Mouse (Mus musculus) MN1 (cell line): ENCODE measurements around the gene Fhit.
A peak's percentile ranks its signal among the peaks of the same experiment; 100 is the strongest.

ENCODE experiments used
- DNase-seq: peaks from one replicate; pipeline ENCODE4 v3.0.0-alpha.2; 2016; ENCODE audit warnings: low spot score

Gene Fhit

DNA sequence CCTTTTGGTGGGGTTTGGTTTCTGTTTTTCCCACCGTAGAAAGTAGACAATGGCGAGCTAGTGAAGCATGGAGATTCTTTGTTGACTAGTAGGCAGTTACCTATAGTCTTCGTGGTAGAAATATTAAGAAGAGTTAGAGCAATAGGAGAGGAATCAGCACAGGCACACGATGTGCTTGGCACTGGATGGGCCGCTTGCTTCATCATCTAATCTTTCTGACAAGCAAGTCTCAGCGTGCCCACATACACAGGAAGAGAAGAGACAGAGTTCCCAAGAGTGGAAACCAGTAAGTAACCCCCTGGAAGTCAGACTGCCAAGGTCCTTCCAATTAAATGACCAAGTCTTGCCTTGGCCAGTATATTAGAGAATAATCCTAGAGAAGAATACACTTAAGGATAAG lies 797.6 kb downstream of the Fhit start:
- no peak for DNase-seq

DNA sequence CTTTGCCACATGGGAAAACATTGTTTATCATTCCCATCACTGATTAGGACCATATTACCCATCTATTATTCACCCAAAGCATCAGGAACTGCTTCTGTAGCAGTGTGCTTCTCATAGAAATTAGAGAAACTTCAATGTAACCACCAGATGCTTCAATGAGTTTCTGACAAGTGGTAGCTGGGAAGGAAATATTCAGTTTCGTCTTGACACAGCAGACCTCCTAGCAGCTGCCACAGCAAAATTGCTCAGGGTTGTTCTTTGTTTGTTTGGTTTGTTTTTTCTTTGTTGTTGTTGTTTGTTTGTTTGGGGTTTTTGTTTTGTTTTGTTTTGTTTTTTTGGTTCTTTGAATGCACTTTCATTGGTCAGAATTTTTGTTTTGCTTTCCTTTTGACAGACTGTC lies 798.5 kb downstream of the Fhit start:
- DNase-seq: no peak

GRCm38 (mm10) chr14:10345905-10346304 lies 815.9 kb downstream of the Fhit start:
- no peak for DNase-seq

GRCm38 (mm10) chr14:10344064-10344463 lies 817.8 kb downstream of the Fhit start:
- DNase-seq: no peak

DNA sequence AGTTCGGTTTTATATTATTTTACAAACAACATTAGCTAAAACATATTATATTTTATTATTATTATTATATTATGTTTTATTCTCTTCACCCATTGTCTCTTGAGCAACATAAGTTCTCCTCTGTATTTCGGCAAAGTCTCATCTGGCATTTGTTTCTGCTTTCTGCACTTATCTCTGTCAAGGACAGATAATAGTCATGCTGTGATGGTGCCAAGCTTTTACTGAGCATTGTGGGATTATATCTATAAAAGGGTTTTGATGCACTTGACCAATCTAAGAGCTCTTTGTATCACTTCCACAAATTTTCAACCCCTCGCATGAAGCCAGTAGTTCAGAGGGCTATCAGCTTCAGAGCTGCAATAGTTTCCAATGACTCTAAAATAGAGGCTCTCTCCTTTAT lies 845.1 kb downstream of the Fhit start:
- DNase-seq: no peak

DNA sequence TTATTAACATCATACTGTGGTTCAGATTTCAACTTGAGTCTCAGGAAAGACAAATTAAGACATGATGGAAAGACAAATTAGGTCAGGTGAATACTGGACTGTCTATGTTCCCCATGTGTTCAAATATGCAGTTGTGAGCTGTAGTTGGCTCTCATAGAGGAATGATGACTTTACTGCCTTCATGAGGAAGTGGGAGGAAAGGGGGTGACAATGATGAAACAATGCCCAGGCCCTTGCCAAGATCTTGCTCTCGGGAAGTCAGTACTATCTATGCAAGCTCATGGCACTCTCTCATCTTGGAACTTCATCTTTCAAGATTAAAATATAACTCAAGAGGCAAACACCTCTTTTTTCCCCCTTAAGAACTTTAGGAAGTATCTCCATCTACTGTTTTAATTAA lies 849.6 kb downstream of the Fhit start:
- DNase-seq: no peak

GRCm38 (mm10) chr14:10305286-10305685 lies 856.5 kb downstream of the Fhit start:
- DNase-seq: peak; percentile 13

GRCm38 (mm10) chr14:10301497-10301896 lies 860.3 kb downstream of the Fhit start:
- DNase-seq: no peak

DNA sequence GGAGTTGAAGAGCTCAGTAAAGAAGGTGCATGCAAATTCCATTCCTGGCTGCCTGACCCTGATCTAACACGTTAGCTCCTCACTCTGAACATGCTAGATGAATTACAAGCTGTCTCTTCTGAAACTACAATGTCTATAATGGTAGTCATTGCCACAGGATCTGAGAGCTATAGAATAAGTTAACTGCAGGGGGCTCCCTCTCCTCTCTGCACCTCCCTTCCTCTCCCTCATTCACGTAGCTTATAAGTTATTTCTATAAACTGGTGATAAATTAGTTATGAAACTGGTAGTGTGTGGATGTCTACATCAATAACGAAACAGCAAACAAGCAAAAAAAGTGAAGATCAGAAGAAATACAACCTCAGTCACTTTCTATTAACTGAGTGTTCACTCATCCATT lies 860.9 kb downstream of the Fhit start:
- DNase-seq: no peak

GRCm38 (mm10) chr14:10299030-10299429 lies 862.8 kb downstream of the Fhit start:
- DNase-seq: no peak

DNA sequence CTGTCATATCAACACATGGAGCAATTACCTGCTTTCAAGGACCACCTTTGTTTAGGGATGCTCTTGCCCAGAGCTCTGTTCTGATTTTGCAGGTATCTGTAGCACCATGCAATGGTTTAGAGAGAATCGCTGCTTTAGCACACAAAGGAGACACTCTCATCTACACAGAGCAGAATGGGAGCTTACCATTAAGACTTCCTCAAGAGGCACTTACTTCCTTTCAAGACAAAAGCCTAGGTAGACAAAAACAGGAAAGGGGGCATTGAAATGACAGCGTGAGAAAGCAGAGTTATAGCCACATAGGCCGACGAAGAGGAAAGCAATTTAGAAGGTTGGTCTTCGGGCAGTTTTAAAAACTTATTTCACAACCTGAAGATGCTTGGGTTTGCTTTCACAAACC lies 872.8 kb downstream of the Fhit start:
- no peak for DNase-seq

- no peak for DNase-seq
These were observed 875.8 kb downstream of the Fhit start for GRCm38 (mm10) chr14:10286027-10286426.

DNA sequence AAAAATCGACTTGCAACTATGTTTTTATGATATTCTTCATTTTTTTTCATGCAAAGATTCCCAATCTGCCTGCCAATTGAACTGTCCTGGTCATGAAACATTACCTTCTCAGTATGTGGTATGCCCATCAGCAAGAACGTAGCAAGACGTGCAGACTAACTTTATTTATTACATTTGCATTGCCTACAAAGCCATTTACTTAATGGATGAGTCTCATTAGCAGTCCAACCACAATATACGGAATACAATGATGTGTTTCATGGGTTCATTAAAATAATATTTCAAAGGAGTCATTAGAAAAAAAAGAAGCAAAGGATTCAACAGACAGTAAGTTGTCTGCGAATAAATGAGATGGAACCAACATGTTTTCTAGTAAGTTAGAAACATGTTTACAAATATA lies 933.1 kb downstream of the Fhit start:
- DNase-seq: no peak

- DNase-seq: no peak
These were observed 940.0 kb downstream of the Fhit start for GRCm38 (mm10) chr14:10221847-10222246.

GRCm38 (mm10) chr14:10213216-10213615 lies 948.6 kb downstream of the Fhit start:
- no peak for DNase-seq

DNA sequence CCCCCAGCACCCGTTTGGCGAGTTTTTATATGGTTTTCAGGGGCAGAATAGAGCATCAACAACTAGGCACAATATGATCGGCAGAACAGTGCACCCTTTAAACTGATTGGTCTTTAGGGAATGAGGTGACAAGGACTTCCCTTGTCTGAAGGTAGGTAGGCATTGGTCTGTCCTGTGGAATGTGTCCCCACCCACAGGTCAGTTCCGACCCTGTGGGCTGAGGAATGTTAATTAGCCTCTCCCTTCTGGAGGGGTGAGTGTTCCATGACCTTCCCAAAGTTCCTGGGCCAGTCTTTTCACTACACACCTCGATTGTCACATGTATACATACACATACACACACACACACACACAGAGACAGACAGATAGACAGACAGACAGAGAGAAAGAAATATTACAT lies 950.7 kb downstream of the Fhit start:
- no peak for DNase-seq

GRCm38 (mm10) chr14:10209007-10209406 lies 952.8 kb downstream of the Fhit start:
- DNase-seq: no peak

- DNase-seq: no peak
These were observed 956.1 kb downstream of the Fhit start for GRCm38 (mm10) chr14:10205699-10206098.

GRCm38 (mm10) chr14:10205290-10205689 lies 956.5 kb downstream of the Fhit start:
- no peak for DNase-seq

GRCm38 (mm10) chr14:10194130-10194529 lies 967.7 kb downstream of the Fhit start:
- no peak for DNase-seq

- peak; percentile 7 for DNase-seq
These were observed 990.1 kb downstream of the Fhit start for GRCm38 (mm10) chr14:10171761-10172160.

GRCm38 (mm10) chr14:10166641-10167429 lies 995.0 kb downstream of the Fhit start:
- DNase-seq: no peak

DNA sequence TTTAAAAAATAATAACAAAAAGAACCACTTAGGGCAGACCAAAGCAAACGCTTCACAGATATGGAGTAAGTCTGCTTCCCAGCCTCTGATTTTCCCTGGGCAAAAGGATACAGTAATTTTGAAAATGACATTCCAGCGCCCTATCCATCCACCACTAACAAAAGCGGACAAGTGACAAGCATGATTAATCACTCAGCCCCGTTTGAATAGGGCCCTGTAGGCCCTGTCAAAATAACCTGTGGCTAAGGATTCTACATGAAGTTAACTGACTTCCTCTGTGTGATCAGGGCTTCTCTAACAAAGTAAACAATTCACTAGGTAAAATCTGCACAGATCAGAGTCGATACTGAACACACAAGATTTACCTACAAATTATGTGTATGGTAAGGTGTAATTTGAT lies 1012.0 kb downstream of the Fhit start:
- DNase-seq: no peak

DNA sequence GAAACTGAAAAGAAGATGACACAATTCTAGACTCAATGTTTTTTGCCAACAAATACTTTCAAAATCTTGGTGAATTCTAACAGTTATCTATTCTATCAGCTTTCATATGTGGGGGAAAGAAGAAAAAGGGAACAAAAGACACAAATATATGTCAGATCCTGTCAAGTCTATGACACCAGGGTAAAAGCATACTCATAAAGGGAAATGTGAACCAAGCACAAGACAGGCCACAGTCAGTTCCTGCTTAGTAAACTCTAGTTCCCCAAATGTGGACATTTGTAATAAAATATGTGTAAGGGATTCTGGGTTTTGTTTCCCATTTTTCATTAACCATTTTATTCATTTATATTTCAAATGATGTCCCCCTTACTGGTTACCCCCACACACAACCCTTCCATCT lies 1022.5 kb downstream of the Fhit start:
- DNase-seq: no peak
